Mouse (Mus musculus) neural tube, embryonic 13.5 days (tissue): ENCODE data around the gene Hipk1. TPM values are rescaled to one million over a fixed set of nuclear protein-coding genes. Genes with fewer than 3 reads are reported as not detected.
A peak's percentile ranks its signal among the peaks of the same experiment; 100 is the strongest.

Experiments
- ATAC-seq: fragments of 200-750 bp; cut with Nextera tagmentation; 2 replicates; pipeline ENCODE4 v1.8.0; 2017; ENCODE audit warnings: low read depth, mild to moderate bottlenecking, moderate TSS enrichment, moderate library complexity
- H3K27ac ChIP-seq: fragments of 300-500 bp; sonication (generic); replicated peaks from 2 replicates; pipeline ENCODE4 v1.5.1; 2015; ENCODE audit warnings: moderate library complexity, mild to moderate bottlenecking, inconsistent platforms
- H3K27me3 ChIP-seq: fragments of 300-500 bp; sonication (generic); 2 replicates; pipeline ENCODE4 v1.6.1; 2015; ENCODE audit warnings: mild to moderate bottlenecking, inconsistent platforms
- H3K36me3 ChIP-seq: fragments of 300-500 bp; sonication (generic); 2 replicates; pipeline ENCODE4 v1.6.1; 2015; ENCODE audit warnings: mild to moderate bottlenecking, inconsistent platforms
- H3K4me1 ChIP-seq: fragments of 300-500 bp; sonication (generic); replicated peaks from 2 replicates; pipeline ENCODE4 v1.6.1; 2015; ENCODE audit warnings: inconsistent platforms
- H3K4me2 ChIP-seq: fragments of 300-500 bp; sonication (generic); 2 replicates; pipeline ENCODE4 v1.6.1; 2015; ENCODE audit warnings: inconsistent platforms, mild to moderate bottlenecking, moderate library complexity
- H3K4me3 ChIP-seq: fragments of 300-500 bp; sonication (generic); 2 replicates; pipeline ENCODE4 v1.5.1; 2015; ENCODE audit warnings: mild to moderate bottlenecking, inconsistent platforms
- H3K9ac ChIP-seq: fragments of 300-500 bp; sonication (generic); 2 replicates; pipeline ENCODE4 v1.6.1; 2015; ENCODE audit warnings: moderate library complexity, mild to moderate bottlenecking, inconsistent platforms
- H3K9me3 ChIP-seq: fragments of 300-500 bp; sonication (generic); 2 replicates; pipeline ENCODE4 v1.6.1; 2016; ENCODE audit warnings: inconsistent platforms
- WGBS: fragments of 180-500 bp; shearing (Covaris S2); methylation state at CpG from one replicate; pipeline ENCODE4 v1.1.7; 2015; 5-methylcytosine and 5-hydroxymethylcytosine counted together
- polyA plus RNA-seq: library from polyadenylated mRNA; unstranded; fragments of >200 nt; fragmentation: Nextera tagmentation; extraction: Ambion mirVana; gene quantifications from 2 replicates; pipeline ENCODE4 v1.2.1, GENCODE M21; 2015

The Hipk1 gene
- polyA plus RNA-seq, 1 experiment from 2014 or later: 10.6 TPM

- Histone ChIP-seq H3K9ac (0 out of 2 replicates have a peak within 1 kb of the TSS, but pooled peaks have one; percentile 58), H3K4me3 (peak within 1 kb of the TSS; percentile 25), H3K4me1 (peaks cover 48% of the 10 kb centered on the region), H3K27ac (peak within 1 kb of the TSS; percentile 88), H3K4me2 (peak within 1 kb of the TSS; percentile 54), H3K27me3 (no peaks in the 10 kb centered on the region), H3K9me3 (no peaks in the 10 kb centered on the region), H3K36me3 (peaks cover 25% of the 10 kb centered on the region)
- 92% methylated on average over 1 of the region's 1 CpGs for WGBS
- no peak for ATAC-seq
Measured at GRCm38 (mm10) chr3:103739329-103739728, 52.0 kb downstream of the Hipk1 start, which contains the start of gene Gm10964. Gene Gm10964, plus strand, starts transcription at chr3:103739366.

GRCm38 (mm10) chr3:103737778-103738571 is 53.4 kb downstream of the Hipk1 start, which contains the start of gene Olfml3:
Gene Olfml3, minus strand, starts transcription at chr3:103738001.
- Histone ChIP-seq H3K4me3 (peak within 1 kb of the TSS; percentile 25), H3K27ac (peak within 1 kb of the TSS; percentile 88), H3K27me3 (no peaks in the 10 kb centered on the region), H3K9me3 (no peaks in the 10 kb centered on the region), H3K36me3 (peaks cover 12% of the 10 kb centered on the region), H3K4me1 (peaks cover 62% of the 10 kb centered on the region), H3K9ac (peak within 1 kb of the TSS; percentile 58), H3K4me2 (peak within 1 kb of the TSS; percentile 54)
- WGBS: under 1% methylated on average over 18 of the region's 18 CpGs
- ATAC-seq: peak; percentile 68

GRCm38 (mm10) chr3:103737061-103737754 is 54.2 kb downstream of the Hipk1 start:
- peak overlapping the region; percentile 88 for H3K27ac ChIP-seq
- H3K4me3 ChIP-seq: peak overlapping the region; percentile 25
- ATAC-seq: no peak
- peaks cover 9% of the 10 kb centered on the region for H3K36me3 ChIP-seq
- H3K27me3 ChIP-seq: no peaks in the 10 kb centered on the region
- 30% methylated on average over 16 of the region's 16 CpGs for WGBS
- H3K9ac ChIP-seq: peak overlapping the region; percentile 58
- H3K4me2 ChIP-seq: peak overlapping the region; percentile 54
- peaks cover 66% of the 10 kb centered on the region for H3K4me1 ChIP-seq
- no peaks in the 10 kb centered on the region for H3K9me3 ChIP-seq

- no peaks in the 10 kb centered on the region for H3K9me3 ChIP-seq
- no peaks in the 10 kb centered on the region for H3K27me3 ChIP-seq
- H3K4me2 ChIP-seq: peak overlapping the region; percentile 54
- no peak overlapping the region for H3K9ac ChIP-seq
- H3K27ac ChIP-seq: peak overlapping the region; percentile 88; the same call in 1 of the 2 replicates
- ATAC-seq: no peak
- H3K4me1 ChIP-seq: peaks cover 66% of the 10 kb centered on the region
- 63% methylated on average over 28 of the region's 28 CpGs for WGBS
- peak overlapping the region; percentile 25; the same call in 1 of the 2 replicates for H3K4me3 ChIP-seq
- no peaks in the 10 kb centered on the region for H3K36me3 ChIP-seq
Measured at GRCm38 (mm10) chr3:103735776-103736600, 55.4 kb downstream of the Hipk1 start.

GRCm38 (mm10) chr3:103734696-103735519 is 56.5 kb downstream of the Hipk1 start:
- WGBS: 8% methylated on average over 11 of the region's 11 CpGs
- Histone ChIP-seq H3K27me3 (no peaks in the 10 kb centered on the region), H3K9me3 (no peaks in the 10 kb centered on the region), H3K4me3 (no peak overlapping the region), H3K27ac (peak overlapping the region; percentile 88), H3K4me1 (peaks cover 60% of the 10 kb centered on the region), H3K36me3 (no peaks in the 10 kb centered on the region), H3K4me2 (peak overlapping the region; percentile 49), H3K9ac (peak overlapping the region; percentile 55; the same call in 1 of the 2 replicates)
- no peak for ATAC-seq

- Histone ChIP-seq H3K9ac (peak overlapping the region; percentile 55), H3K27ac (peak overlapping the region; percentile 88), H3K9me3 (no peaks in the 10 kb centered on the region), H3K27me3 (no peaks in the 10 kb centered on the region), H3K4me2 (peak overlapping the region; percentile 49), H3K36me3 (no peaks in the 10 kb centered on the region), H3K4me1 (peaks cover 60% of the 10 kb centered on the region), H3K4me3 (peak overlapping the region; percentile 2; the same call in 1 of the 2 replicates)
- ATAC-seq: peak; percentile 74
- 12% methylated on average over 19 of the region's 19 CpGs for WGBS
Measured at GRCm38 (mm10) chr3:103733799-103734695, 57.3 kb downstream of the Hipk1 start.

- Histone ChIP-seq H3K27ac (peak overlapping the region; percentile 88; the same call in 1 of the 2 replicates), H3K27me3 (no peaks in the 10 kb centered on the region), H3K4me2 (no peak overlapping the region), H3K9ac (no peak overlapping the region), H3K36me3 (no peaks in the 10 kb centered on the region), H3K9me3 (no peaks in the 10 kb centered on the region), H3K4me1 (peaks cover 56% of the 10 kb centered on the region), H3K4me3 (no peak overlapping the region)
- ATAC-seq: no peak
- WGBS: 10% methylated on average over 2 of the region's 2 CpGs
Measured at GRCm38 (mm10) chr3:103733176-103733575, 58.2 kb downstream of the Hipk1 start.

- no peak for ATAC-seq
- Histone ChIP-seq H3K9me3 (no peaks in the 10 kb centered on the region), H3K27ac (no peak overlapping the region), H3K27me3 (no peaks in the 10 kb centered on the region), H3K4me2 (no peak overlapping the region), H3K36me3 (no peaks in the 10 kb centered on the region), H3K9ac (no peak overlapping the region), H3K4me3 (no peak overlapping the region), H3K4me1 (peaks cover 46% of the 10 kb centered on the region)
- 75% methylated on average over 3 of the region's 3 CpGs for WGBS
Measured at GRCm38 (mm10) chr3:103732116-103732515, 59.2 kb downstream of the Hipk1 start.

GRCm38 (mm10) chr3:103729850-103730249 is 61.5 kb downstream of the Hipk1 start:
- ATAC-seq: no peak
- Histone ChIP-seq H3K4me1 (peaks cover 27% of the 10 kb centered on the region), H3K4me3 (no peak overlapping the region), H3K9me3 (no peaks in the 10 kb centered on the region), H3K27ac (no peak overlapping the region), H3K4me2 (no peak overlapping the region), H3K36me3 (no peaks in the 10 kb centered on the region), H3K9ac (no peak overlapping the region), H3K27me3 (no peaks in the 10 kb centered on the region)
- WGBS: 93% methylated on average over 9 of the region's 9 CpGs

GRCm38 (mm10) chr3:103727813-103728326 is 63.5 kb downstream of the Hipk1 start:
- Histone ChIP-seq H3K27ac (no peak overlapping the region), H3K9me3 (no peaks in the 10 kb centered on the region), H3K36me3 (no peaks in the 10 kb centered on the region), H3K4me3 (no peak overlapping the region), H3K27me3 (no peaks in the 10 kb centered on the region), H3K4me2 (no peak overlapping the region), H3K4me1 (peaks cover 8% of the 10 kb centered on the region), H3K9ac (no peak overlapping the region)
- WGBS: 51% methylated on average over 2 of the region's 2 CpGs
- no peak for ATAC-seq
